Mouse (Mus musculus) lung, embryonic 14.5 days (tissue): ENCODE results near the gene Hmcn1. TPM values are rescaled to one million over a fixed set of nuclear protein-coding genes. Genes with fewer than 3 reads are reported as not detected.

Experiments
- ATAC-seq: fragments of 200-750 bp; cut with Nextera tagmentation; 2 replicates; pipeline ENCODE4 v1.8.0; 2017; ENCODE audit warnings: mild to moderate bottlenecking, moderate TSS enrichment, moderate library complexity; ENCODE audit not compliant: insufficient read depth
- DNase-seq: peaks from one replicate; pipeline ENCODE4 v3.0.0-alpha.2; 2015
- H3K27ac ChIP-seq: fragments of 300-500 bp; sonication (generic); 2 replicates; pipeline ENCODE4 v1.5.1; 2014; ENCODE audit warnings: low read depth, mild to moderate bottlenecking, moderate library complexity
- H3K27me3 ChIP-seq: fragments of 300-500 bp; sonication (generic); 2 replicates; pipeline ENCODE4 v1.6.1; 2014; ENCODE audit warnings: low read length, control low read depth; ENCODE audit not compliant: insufficient read depth
- H3K36me3 ChIP-seq: fragments of 300-500 bp; sonication (generic); 2 replicates; pipeline ENCODE4 v1.6.1; 2014; ENCODE audit warnings: control low read depth; ENCODE audit not compliant: insufficient read depth
- H3K4me1 ChIP-seq: fragments of 300-500 bp; sonication (generic); 2 replicates; pipeline ENCODE4 v1.6.1; 2014; ENCODE audit warnings: antibody characterized with exemption, control low read depth; ENCODE audit not compliant: insufficient read depth
- H3K4me2 ChIP-seq: fragments of 300-500 bp; sonication (generic); 2 replicates; pipeline ENCODE4 v1.6.1; 2014; ENCODE audit warnings: mild to moderate bottlenecking
- H3K4me3 ChIP-seq: fragments of 300-500 bp; sonication (generic); 2 replicates; pipeline ENCODE4 v1.5.1; 2014; ENCODE audit warnings: low read depth, low read length
- H3K9ac ChIP-seq: fragments of 300-500 bp; sonication (generic); 2 replicates; pipeline ENCODE4 v1.6.1; 2014
- H3K9me3 ChIP-seq: fragments of 300-500 bp; sonication (generic); 2 replicates; pipeline ENCODE4 v1.6.1; 2016; ENCODE audit warnings: low read depth, low read length, control low read depth
- CTCF ChIP-seq: IDR thresholded peaks from 2 replicates; pipeline ENCODE4 v1.5.1; 2016; ENCODE audit warnings: antibody characterized with exemption, low read depth
- WGBS: fragments of 180-500 bp; shearing (Covaris S2); extraction: QIAGEN DNeasy Blood & Tissue Kit; methylation state at CpG from one replicate; pipeline ENCODE4 v1.1.7; 2014; 5-methylcytosine and 5-hydroxymethylcytosine counted together
- polyA plus RNA-seq: library from polyadenylated mRNA; unstranded; fragments of >200 nt; fragmentation: Nextera tagmentation; extraction: Ambion mirVana; gene quantifications from 2 replicates; pipeline ENCODE4 v1.2.1, GENCODE M21; 2014

Gene Hmcn1
- polyA plus RNA-seq, 1 experiment from 2014 or later, result 17.1 TPM

DNA sequence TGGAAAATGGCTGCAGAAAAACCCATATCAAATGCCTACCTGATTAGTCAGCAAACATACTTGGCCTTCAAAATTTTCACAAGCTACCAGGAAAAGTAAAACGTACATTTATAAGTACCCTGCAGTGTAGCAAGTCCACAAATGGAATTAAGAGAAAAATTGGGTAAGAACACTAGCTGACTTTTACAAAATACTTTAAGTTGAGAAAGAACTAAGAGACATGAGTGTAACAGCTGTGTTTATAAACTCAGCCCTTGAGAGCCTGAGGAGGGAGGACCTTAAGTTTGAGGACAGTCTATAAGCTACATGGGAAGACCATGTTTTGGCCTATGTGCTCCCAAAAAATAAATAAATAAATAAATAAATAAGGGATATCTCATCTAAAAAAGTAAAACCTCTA is 107.0 kb downstream of the Hmcn1 start:
- 0 out of 2 replicates have a peak, but pooled peaks cover 3% of the 10 kb centered on the region for H3K4me1 ChIP-seq
- H3K36me3 ChIP-seq, result no peaks in the 10 kb centered on the region
- no peak for TF ChIP-seq CTCF
- ATAC-seq, result no peak
- H3K4me3 ChIP-seq, result no peak overlapping the region
- no peak overlapping the region for H3K9ac ChIP-seq
- no peak for DNase-seq
- H3K27ac ChIP-seq, result no peak overlapping the region
- no peaks in the 10 kb centered on the region for H3K27me3 ChIP-seq
- H3K4me2 ChIP-seq, result no peak overlapping the region
- WGBS, result 60% methylated on average over 1 of the region's 1 CpGs
- H3K9me3 ChIP-seq, result no peaks in the 10 kb centered on the region

DNA sequence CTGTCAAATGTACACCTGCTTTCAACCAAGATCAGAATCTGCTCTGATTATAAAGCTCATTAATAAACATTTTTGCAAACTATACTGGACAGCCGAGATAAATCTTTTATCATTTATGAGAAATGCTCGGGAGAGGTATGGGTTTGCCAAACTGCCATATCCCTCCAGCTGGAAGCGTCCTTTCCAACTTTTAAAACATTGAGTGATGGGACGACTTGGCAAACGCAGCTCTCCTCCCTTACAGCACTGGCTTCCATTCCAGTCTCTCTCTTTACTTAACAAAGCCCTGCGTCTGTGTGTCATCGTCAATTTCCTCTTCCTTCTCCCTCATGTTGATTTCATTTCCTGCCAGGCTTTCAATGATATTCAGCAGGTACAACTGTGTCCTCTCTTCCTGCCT is 114.8 kb downstream of the Hmcn1 start:
- 27% methylated on average over 7 of the region's 7 CpGs for WGBS
- DNase-seq (peak; percentile 73), ATAC-seq (peak; percentile 67; the same call in 1 of the 2 replicates)
- H3K27me3 ChIP-seq, result no peaks in the 10 kb centered on the region
- no peak overlapping the region for H3K9ac ChIP-seq
- H3K4me2 ChIP-seq, result peak overlapping the region; percentile 3; the same call in 1 of the 2 replicates
- no peaks in the 10 kb centered on the region for H3K9me3 ChIP-seq
- H3K4me3 ChIP-seq, result no peak overlapping the region
- H3K36me3 ChIP-seq, result no peaks in the 10 kb centered on the region
- peak overlapping the region; percentile 58; the same call in 1 of the 2 replicates for H3K27ac ChIP-seq
- H3K4me1 ChIP-seq, result peaks cover 22% of the 10 kb centered on the region
- no peak for TF ChIP-seq CTCF

DNA sequence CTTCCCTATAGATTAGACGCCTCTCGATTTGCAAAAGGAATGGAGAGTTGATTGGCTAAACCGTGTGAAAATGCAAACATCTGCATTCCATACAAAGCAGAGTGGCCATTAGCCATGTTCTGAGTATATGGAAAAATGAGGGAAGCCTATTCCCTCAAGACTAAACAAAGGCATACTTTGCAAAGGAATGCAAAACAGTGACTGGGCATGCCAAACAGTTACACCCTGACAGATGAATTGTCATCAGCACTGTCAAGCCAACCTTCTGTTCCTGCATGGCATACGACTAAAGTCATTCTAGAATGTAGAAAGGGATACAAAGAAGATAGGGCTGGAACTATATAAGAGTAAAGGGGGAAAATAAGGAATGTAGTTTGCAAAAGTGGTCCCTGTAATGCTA is 115.3 kb downstream of the Hmcn1 start:
- Histone ChIP-seq H3K9ac (no peak overlapping the region), H3K27ac (peak overlapping the region; percentile 58; the same call in 1 of the 2 replicates), H3K4me2 (no peak overlapping the region), H3K36me3 (no peaks in the 10 kb centered on the region), H3K4me1 (peaks cover 26% of the 10 kb centered on the region), H3K9me3 (no peaks in the 10 kb centered on the region), H3K4me3 (no peak overlapping the region), H3K27me3 (no peaks in the 10 kb centered on the region)
- peak; percentile 73; the same call in 1 of the 2 replicates for ATAC-seq
- peak; percentile 60 for DNase-seq
- 27% methylated on average over 4 of the region's 4 CpGs for WGBS
- TF ChIP-seq CTCF, result no peak

DNA sequence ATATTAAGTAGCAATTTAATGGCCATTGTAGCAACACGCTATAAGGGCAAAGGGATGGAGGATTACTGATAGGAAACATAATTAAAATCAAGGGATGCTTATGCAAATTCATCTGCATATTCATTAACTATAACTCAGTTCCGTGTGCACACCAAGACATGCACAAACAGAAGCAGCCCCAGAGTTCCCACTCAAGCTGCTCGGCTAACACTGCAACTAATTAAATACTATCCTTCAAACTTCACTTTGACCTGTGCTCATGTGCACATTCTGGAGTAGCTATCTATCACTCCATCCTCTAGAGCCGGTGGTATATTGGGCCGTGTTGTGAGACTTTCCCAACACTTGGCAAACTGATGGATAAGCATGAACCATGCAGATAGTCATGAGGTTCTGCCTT is 119.2 kb downstream of the Hmcn1 start:
- no peak overlapping the region for H3K4me2 ChIP-seq
- no peak overlapping the region for H3K27ac ChIP-seq
- peaks cover 29% of the 10 kb centered on the region for H3K4me1 ChIP-seq
- DNase-seq, result no peak
- H3K36me3 ChIP-seq, result no peaks in the 10 kb centered on the region
- no peak for TF ChIP-seq CTCF
- H3K4me3 ChIP-seq, result no peak overlapping the region
- no peaks in the 10 kb centered on the region for H3K27me3 ChIP-seq
- WGBS, result 72% methylated on average over 5 of the region's 5 CpGs
- no peak overlapping the region for H3K9ac ChIP-seq
- ATAC-seq, result no peak
- H3K9me3 ChIP-seq, result no peaks in the 10 kb centered on the region

DNA sequence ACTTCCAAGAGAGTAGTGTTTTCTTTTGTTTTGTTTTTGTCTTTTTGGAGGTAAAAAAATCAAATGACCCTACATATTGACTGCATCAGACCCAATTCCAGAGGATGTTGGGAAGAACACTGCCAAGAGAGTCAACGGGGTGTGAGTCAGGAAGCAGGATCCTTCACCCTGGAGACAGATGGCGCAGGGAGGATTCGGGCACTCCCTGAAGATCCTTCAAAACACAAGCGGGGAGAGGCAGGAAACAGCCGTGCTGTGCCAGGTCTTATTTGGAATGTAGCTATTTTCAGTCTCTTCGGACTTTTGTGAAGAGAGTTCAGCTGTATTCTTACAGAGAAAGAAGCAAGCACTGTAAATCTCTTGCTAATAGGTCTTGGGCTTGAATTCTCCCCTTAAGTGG is 120.0 kb downstream of the Hmcn1 start:
- Histone ChIP-seq H3K9ac (no peak overlapping the region), H3K4me3 (no peak overlapping the region), H3K4me1 (peaks cover 25% of the 10 kb centered on the region), H3K4me2 (no peak overlapping the region), H3K27me3 (no peaks in the 10 kb centered on the region), H3K27ac (no peak overlapping the region), H3K9me3 (no peaks in the 10 kb centered on the region), H3K36me3 (no peaks in the 10 kb centered on the region)
- peak; percentile 38; the same call in 1 of the 2 replicates for ATAC-seq
- no peak for TF ChIP-seq CTCF
- WGBS, result 33% methylated on average over 6 of the region's 6 CpGs
- DNase-seq, result peak; percentile 64

DNA sequence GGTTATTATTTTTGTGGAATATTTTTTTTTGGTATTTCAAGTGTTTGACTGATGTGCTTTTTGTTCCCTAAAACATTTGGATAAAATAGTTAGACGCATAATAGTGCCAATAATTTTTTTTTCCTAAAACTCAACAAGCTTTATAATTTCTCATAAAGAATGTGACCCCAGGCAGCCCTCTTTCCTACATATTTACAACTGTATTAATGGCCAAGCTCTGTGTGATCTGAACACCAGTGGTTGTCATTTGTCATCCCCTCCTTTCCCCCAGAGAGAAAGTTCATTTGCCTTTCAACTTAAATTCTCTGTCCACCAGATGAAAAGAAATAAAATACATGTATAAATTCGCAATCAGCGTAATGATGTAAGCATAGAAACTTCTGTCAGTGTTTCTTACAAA is 121.1 kb downstream of the Hmcn1 start:
- no peak overlapping the region for H3K27ac ChIP-seq
- ATAC-seq, result no peak
- no peak overlapping the region for H3K4me3 ChIP-seq
- H3K36me3 ChIP-seq, result no peaks in the 10 kb centered on the region
- peak; percentile 42 for DNase-seq
- H3K9ac ChIP-seq, result no peak overlapping the region
- no peak for TF ChIP-seq CTCF
- peaks cover 17% of the 10 kb centered on the region; the same call in 1 of the 2 replicates for H3K4me1 ChIP-seq
- H3K27me3 ChIP-seq, result no peaks in the 10 kb centered on the region
- H3K4me2 ChIP-seq, result no peak overlapping the region
- WGBS, result 55% methylated on average over 3 of the region's 3 CpGs
- no peaks in the 10 kb centered on the region for H3K9me3 ChIP-seq

DNA sequence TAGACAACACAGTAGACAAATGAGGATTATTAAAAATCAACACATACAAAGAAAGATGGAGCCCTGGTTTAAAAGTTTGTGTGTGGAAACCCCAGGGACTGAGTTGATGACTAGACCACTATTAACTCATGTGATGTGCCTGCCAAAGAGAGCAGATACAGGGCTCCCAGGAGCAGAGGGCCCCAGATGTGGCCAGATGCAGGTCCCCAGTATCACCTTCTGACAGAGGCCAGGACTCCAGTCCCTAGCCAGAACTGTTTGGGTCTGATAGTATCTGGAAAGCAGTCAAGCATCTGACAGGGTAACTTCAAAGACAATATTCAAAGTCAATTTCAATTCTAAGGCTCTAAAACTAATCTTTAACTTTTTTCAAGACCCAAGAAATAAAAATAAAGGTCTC is 124.0 kb downstream of the Hmcn1 start:
- no peaks in the 10 kb centered on the region for H3K9me3 ChIP-seq
- no peak for DNase-seq
- no peaks in the 10 kb centered on the region for H3K36me3 ChIP-seq
- no peak for TF ChIP-seq CTCF
- H3K4me1 ChIP-seq, result peaks cover 20% of the 10 kb centered on the region; the same call in 1 of the 2 replicates
- no peak overlapping the region for H3K4me3 ChIP-seq
- no peak overlapping the region for H3K4me2 ChIP-seq
- ATAC-seq, result no peak
- no peaks in the 10 kb centered on the region for H3K27me3 ChIP-seq
- H3K27ac ChIP-seq, result no peak overlapping the region
- H3K9ac ChIP-seq, result no peak overlapping the region

DNA sequence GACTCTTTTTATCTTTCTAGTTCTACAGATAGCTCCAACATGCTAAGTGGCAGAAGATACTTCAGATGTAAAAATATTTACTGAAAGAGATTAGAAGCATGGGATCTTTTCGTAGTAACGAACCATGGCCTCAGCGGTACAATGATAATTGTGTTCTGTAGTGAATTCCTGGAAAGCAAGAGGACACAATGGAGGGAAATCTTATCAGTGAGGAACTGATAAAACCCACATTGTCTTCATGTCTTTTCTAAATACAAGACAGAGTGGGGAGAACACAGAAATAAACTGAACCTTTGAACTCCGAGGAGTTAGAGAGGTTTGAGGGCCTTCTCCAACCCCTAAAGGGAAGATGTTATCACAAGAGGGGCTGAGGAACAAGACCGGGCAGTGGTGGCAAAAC is 126.6 kb downstream of the Hmcn1 start:
- DNase-seq (no peak), ATAC-seq (no peak)
- no peaks in the 10 kb centered on the region for H3K9me3 ChIP-seq
- no peaks in the 10 kb centered on the region for H3K27me3 ChIP-seq
- WGBS, result 35% methylated on average over 5 of the region's 5 CpGs
- peaks cover 9% of the 10 kb centered on the region; the same call in 1 of the 2 replicates for H3K4me1 ChIP-seq
- no peaks in the 10 kb centered on the region for H3K36me3 ChIP-seq
- no peak for TF ChIP-seq CTCF
- no peak overlapping the region for H3K4me3 ChIP-seq
- H3K27ac ChIP-seq, result no peak overlapping the region
- H3K4me2 ChIP-seq, result no peak overlapping the region
- H3K9ac ChIP-seq, result no peak overlapping the region
